ENCODE assay signal across 12 mouse cellular contexts in the genomic region with DNA sequence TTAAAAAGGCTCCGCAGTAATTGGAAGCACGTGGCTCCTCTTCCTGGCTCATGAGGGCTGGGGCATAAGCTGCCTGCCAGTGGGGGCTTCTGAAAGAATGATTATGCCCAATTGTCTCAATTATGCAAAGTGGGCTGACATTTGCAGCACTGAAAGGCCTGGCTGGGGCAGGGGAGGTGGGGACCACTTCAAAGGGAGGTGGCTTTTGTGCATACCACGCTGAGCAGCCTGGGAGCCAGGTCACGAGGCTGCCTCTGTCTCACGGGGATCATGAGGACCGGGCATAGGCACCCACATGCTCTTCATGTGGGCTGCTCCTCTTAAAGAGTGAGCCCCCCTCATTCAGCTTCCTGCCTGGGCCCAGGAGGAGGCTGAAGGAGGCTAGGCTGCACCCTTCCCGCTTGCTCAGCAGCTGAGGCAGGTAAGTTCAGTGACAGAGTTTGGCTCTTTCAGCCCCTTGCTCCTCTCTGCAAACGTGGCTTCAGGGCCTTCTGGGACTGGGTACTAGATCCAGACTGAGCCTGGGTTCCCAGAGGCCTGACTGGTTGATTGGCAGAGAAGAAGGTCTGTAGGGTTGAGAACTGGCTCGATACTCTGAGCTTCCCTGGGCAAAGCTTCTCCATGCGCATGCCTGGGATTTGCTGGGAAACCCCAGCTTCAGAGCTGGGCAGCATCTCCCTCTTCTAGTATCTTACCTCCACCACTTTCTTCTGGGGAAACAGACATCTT. TPM values are rescaled to one million over a fixed set of nuclear protein-coding genes. Genes with fewer than 3 reads are reported as not detected.
A peak's percentile ranks its signal among the peaks of the same experiment; 100 is the strongest.
DNase-seq lines count a peak whose midpoint lies in the region; ATAC-seq and TF ChIP-seq lines count a peak whose summit lies in the region.
"Had no signal": no experiment of that assay in that cellular context is flagged by ENCODE, and none has a peak within 500 bp of the region (broad histone marks: within the 10 kb centered on the region; RNA-seq: fewer than 3 reads in every experiment).

No protein-coding gene starts in this region.

- H3K9me3 ChIP-seq in embryonic facial prominence, embryonic 11.5 days (replicated peaks; ENCODE audit: control insufficient read depth, low read length): no peaks in the 10 kb centered on the region
- no peaks in the 10 kb centered on the region for H3K9me3 ChIP-seq in limb, embryonic 11.5 days (ENCODE audit: control insufficient read depth, low read length)
- no peaks in the 10 kb centered on the region for H3K9me3 ChIP-seq in hindbrain, embryonic 13.5 days
- H3K9me3 ChIP-seq: heart, embryonic 15.5 days; limb, embryonic 15.5 days had no signal

- H3K27me3 ChIP-seq in embryonic facial prominence, embryonic 11.5 days (ENCODE audit: control insufficient read depth, insufficient read depth, low read length): no peaks in the 10 kb centered on the region
- no peaks in the 10 kb centered on the region for H3K27me3 ChIP-seq in limb, embryonic 11.5 days (ENCODE audit: control insufficient read depth, insufficient read depth, low read length)
- no peaks in the 10 kb centered on the region for H3K27me3 ChIP-seq in thymus, adult 2 months (ENCODE audit: control insufficient read depth, insufficient read depth, low read length)
- H3K27me3 ChIP-seq in hindbrain, embryonic 13.5 days: no peaks in the 10 kb centered on the region
- H3K27me3 ChIP-seq: heart, embryonic 15.5 days; limb, embryonic 15.5 days had no signal

- peak; percentile 28 for DNase-seq in embryo, embryonic 10.5 days (ENCODE audit: low spot score)
- DNase-seq in embryo, embryonic 9.5 days (ENCODE audit: extremely low spot score): no peak
- DNase-seq in embryonic facial prominence, embryonic 11.5 days (ENCODE audit: low spot score): peak; percentile 69
- peak; percentile 59 for DNase-seq in limb, embryonic 11.5 days (ENCODE audit: low spot score)
- DNase-seq in thymus, adult 2 months: peak; percentile 45
- no peak for DNase-seq in right cerebral cortex, postnatal 10 days (ENCODE audit: low spot score in 2 of 2)
- no peak for DNase-seq in frontal cortex, postnatal 36 days (ENCODE audit: low spot score in 2 of 2)
- DNase-seq: cerebellum, adult 11-12 months; kidney, postnatal 10 days had no signal

- peak; percentile 95 for ATAC-seq in embryonic facial prominence, embryonic 11.5 days (replicated peaks; ENCODE audit: insufficient number of reproducible peaks, low FRiP score, low TSS enrichment, low read depth)
- ATAC-seq in limb, embryonic 11.5 days (ENCODE audit: insufficient number of reproducible peaks, low FRiP score, low TSS enrichment, low read depth): peak; percentile 47; the same call in 1 of the 2 replicates
- no peak for ATAC-seq in hindbrain, embryonic 13.5 days (ENCODE audit: low FRiP score)

- TF ChIP-seq POLR2A in thymus, adult 2 months (IDR thresholded peaks at IDR 0.05; ENCODE audit: control insufficient read depth, extremely low read depth, insufficient read depth, low read length, poor library complexity): no peak

- no peak for TF ChIP-seq CTCF in thymus, adult 2 months (IDR thresholded peaks at IDR 0.05; ENCODE audit: borderline replicate concordance, control insufficient read depth, extremely low read depth, insufficient read depth, low read length, poor library complexity)

- H3K4me3 ChIP-seq in embryonic facial prominence, embryonic 11.5 days (ENCODE audit: low read depth, low read length): no peak overlapping the region
- H3K4me3 ChIP-seq in limb, embryonic 11.5 days (ENCODE audit: low read depth, low read length): no peak overlapping the region
- H3K4me3 ChIP-seq in thymus, adult 2 months (ENCODE audit: control insufficient read depth, insufficient read depth, low read length): no peak overlapping the region
- no peak overlapping the region for H3K4me3 ChIP-seq in hindbrain, embryonic 13.5 days
- H3K4me3 ChIP-seq: heart, embryonic 15.5 days; limb, embryonic 15.5 days had no signal

- H3K4me1 ChIP-seq in embryonic facial prominence, embryonic 11.5 days (ENCODE audit: control insufficient read depth, insufficient read depth, low read length): no peaks in the 10 kb centered on the region
- H3K4me1 ChIP-seq in limb, embryonic 11.5 days (ENCODE audit: control insufficient read depth, insufficient read depth, low read length): 0 out of 2 replicates have a peak, but pooled peaks cover 3% of the 10 kb centered on the region
- peaks cover 10% of the 10 kb centered on the region for H3K4me1 ChIP-seq in thymus, adult 2 months (replicated peaks; ENCODE audit: control insufficient read depth, insufficient read depth, low read length)
- H3K4me1 ChIP-seq in hindbrain, embryonic 13.5 days (replicated peaks): peaks cover 8% of the 10 kb centered on the region
- H3K4me1 ChIP-seq: heart, embryonic 15.5 days; limb, embryonic 15.5 days had no signal

- H3K9ac ChIP-seq in embryonic facial prominence, embryonic 11.5 days (replicated peaks; ENCODE audit: low read length): no peak overlapping the region
- no peak overlapping the region for H3K9ac ChIP-seq in limb, embryonic 11.5 days (ENCODE audit: low read length)
- H3K9ac ChIP-seq in hindbrain, embryonic 13.5 days: no peak overlapping the region
- H3K9ac ChIP-seq: heart, embryonic 15.5 days; limb, embryonic 15.5 days had no signal

- H3K27ac ChIP-seq in embryonic facial prominence, embryonic 11.5 days (replicated peaks; ENCODE audit: low read depth, low read length): no peak overlapping the region
- no peak overlapping the region for H3K27ac ChIP-seq in limb, embryonic 11.5 days (replicated peaks; ENCODE audit: low read depth, low read length)
- peak overlapping the region; percentile 14; the same call in 1 of the 2 replicates for H3K27ac ChIP-seq in thymus, adult 2 months (ENCODE audit: control insufficient read depth, insufficient read depth, low read length)
- H3K27ac ChIP-seq in hindbrain, embryonic 13.5 days: no peak overlapping the region
- H3K27ac ChIP-seq: heart, embryonic 15.5 days; limb, embryonic 15.5 days had no signal

- WGBS in embryonic facial prominence, embryonic 11.5 days: 23% methylated on average over 10 of the region's 10 CpGs
- WGBS in limb, embryonic 11.5 days: 29% methylated on average over 10 of the region's 10 CpGs
- 46% methylated on average over 10 of the region's 10 CpGs for WGBS in thymus, adult 2 months
- 36% methylated on average over 10 of the region's 10 CpGs for WGBS in hindbrain, embryonic 13.5 days

- no peaks in the 10 kb centered on the region for H3K36me3 ChIP-seq in embryonic facial prominence, embryonic 11.5 days (replicated peaks; ENCODE audit: control insufficient read depth, insufficient read depth, low read depth, low read length)
- H3K36me3 ChIP-seq in limb, embryonic 11.5 days (ENCODE audit: control insufficient read depth, insufficient read depth, low read length): no peaks in the 10 kb centered on the region
- no peaks in the 10 kb centered on the region for H3K36me3 ChIP-seq in thymus, adult 2 months (ENCODE audit: control insufficient read depth, insufficient read depth, low read length)
- H3K36me3 ChIP-seq in hindbrain, embryonic 13.5 days: no peaks in the 10 kb centered on the region
- H3K36me3 ChIP-seq: heart, embryonic 15.5 days; limb, embryonic 15.5 days had no signal

- H3K4me2 ChIP-seq in embryonic facial prominence, embryonic 11.5 days (ENCODE audit: low read depth, low read length): no peak overlapping the region
- no peak overlapping the region for H3K4me2 ChIP-seq in limb, embryonic 11.5 days (ENCODE audit: low read depth, severe bottlenecking)
- H3K4me2 ChIP-seq in hindbrain, embryonic 13.5 days: no peak overlapping the region
- H3K4me2 ChIP-seq: heart, embryonic 15.5 days; limb, embryonic 15.5 days had no signal

RNA-seq across cellular contexts. Expression of a gene that starts 31.7 kb away (rescaled TPM):
- polyA plus RNA-seq in embryonic facial prominence, embryonic 11.5 days (2014; fragmentation: Nextera tagmentation; extraction: Ambion mirVana): 16.1 and 33.5 TPM in 2 replicates
- polyA plus RNA-seq in limb, embryonic 11.5 days (2014; fragmentation: Nextera tagmentation; extraction: Ambion mirVana): 1.7 TPM in 2 replicates
- 1.7 and 2.3 TPM in 2 replicates for polyA plus RNA-seq in thymus, adult 2 months (2012; rRNA removed)
- polyA plus RNA-seq in hindbrain, embryonic 13.5 days (2015; fragmentation: Nextera tagmentation; extraction: Ambion mirVana): 0.26 and 0.66 TPM in 2 replicates

Comparison
In these comparisons a context has a peak if more than half of its experiments do, and no peak if none do; other contexts are left out.
1. DNase-seq: peak in embryo, embryonic 10.5 days (single experiment), embryonic facial prominence, embryonic 11.5 days (single experiment), limb, embryonic 11.5 days (single experiment) and thymus, adult 2 months (single experiment); none in embryo, embryonic 9.5 days (single experiment), right cerebral cortex, postnatal 10 days (0 of 2) and frontal cortex, postnatal 36 days (0 of 2).